Mouse (Mus musculus): ENCODE results near the gene Tsc22d4. TPM values are rescaled to one million over a fixed set of nuclear protein-coding genes. Genes with fewer than 3 reads are reported as not detected.

Tsc22d4 gene
- polyA plus RNA-seq, 1 experiment, result 32.4 TPM

DNA sequence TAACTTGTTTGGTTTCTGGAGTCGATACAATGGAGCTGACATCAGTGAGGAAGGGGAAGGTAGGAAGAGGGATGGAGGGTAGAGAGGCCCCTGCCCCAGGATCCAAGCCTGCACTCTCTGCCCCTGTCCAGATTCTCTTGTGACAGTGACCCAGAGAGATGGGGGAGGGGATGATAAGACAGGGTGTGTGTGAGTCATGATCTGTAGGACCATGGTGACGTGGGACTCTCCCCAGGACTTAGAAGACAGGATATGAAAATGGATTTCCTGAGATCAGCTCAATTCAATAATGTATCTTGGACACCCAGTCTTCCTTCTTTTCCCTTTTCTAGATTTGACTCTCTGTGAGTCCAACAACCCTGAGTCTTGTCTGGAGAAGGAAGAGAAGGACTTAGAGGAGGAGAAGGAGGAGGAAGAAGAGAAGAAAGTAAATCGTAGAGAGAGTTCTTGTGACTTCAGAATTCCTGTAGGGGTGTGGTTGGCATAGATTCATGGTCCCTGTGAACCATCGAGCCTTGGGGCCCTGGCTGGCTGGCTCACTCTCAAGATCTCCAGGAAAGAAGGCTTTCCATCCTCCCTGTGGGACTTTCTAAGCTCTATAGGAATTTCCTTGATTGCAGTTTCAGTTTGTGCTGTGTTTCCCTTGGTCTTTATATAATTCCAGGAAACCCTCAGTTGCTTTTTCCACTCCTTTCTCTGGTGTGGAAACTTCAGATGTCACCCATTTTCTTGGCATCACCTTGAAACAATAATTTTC lies 72.1 kb downstream of the Tsc22d4 start:
- TF ChIP-seq MYOG (IDR thresholded peaks at IDR 0.05; ENCODE audit: control insufficient read depth, extremely low read depth, insufficient read length), result no peak
- TF ChIP-seq CEBPB (IDR thresholded peaks at IDR 0.05; ENCODE audit: low read depth), result no peak
- TF ChIP-seq MAX (IDR thresholded peaks at IDR 0.05), result no peak
- TF ChIP-seq USF1 (IDR thresholded peaks at IDR 0.05; ENCODE audit: low read depth), result no peak
- TF ChIP-seq MYOD1 (IDR thresholded peaks at IDR 0.05; ENCODE audit: control insufficient read depth, insufficient read length, low read depth), result no peak
- no peak for TF ChIP-seq FOSL1 (IDR thresholded peaks at IDR 0.05; ENCODE audit: insufficient read depth, low read length, poor library complexity, severe bottlenecking)
- no peak for TF ChIP-seq CTCF (IDR thresholded peaks at IDR 0.05; ENCODE audit: control insufficient read depth, insufficient read depth, insufficient read length)
- Histone ChIP-seq H3K36me3 (ENCODE audit: control insufficient read depth, insufficient read depth) (no peaks in the 10 kb centered on the region), H3ac (ENCODE audit: control insufficient read depth, insufficient read length, low read depth) (no peak overlapping the region), H3K79me2 (ENCODE audit: control insufficient read depth, insufficient read depth) (no peaks in the 10 kb centered on the region), H3K79me3 (ENCODE audit: low read depth) (no peaks in the 10 kb centered on the region), H3K27me3 (ENCODE audit: control insufficient read depth, insufficient read depth, insufficient read length) (no peaks in the 10 kb centered on the region), H3K4me3 (ENCODE audit: insufficient read depth, poor library complexity, severe bottlenecking) (no peak overlapping the region)

Other genes starting within 250 kb of the Tsc22d4 start
- 63.5 TPM for gene Pop7, start 243.2 kb upstream of the Tsc22d4 start, polyA plus RNA-seq (2012; fragmentation: generic; extraction: Trizol)
- gene Gigyf1, start 227.2 kb upstream of the Tsc22d4 start, polyA plus RNA-seq (2012; fragmentation: generic; extraction: Trizol), result 6.9 TPM
- gene Epo, start 212.5 kb upstream of the Tsc22d4 start, polyA plus RNA-seq (2012; fragmentation: generic; extraction: Trizol), result not detected
- gene Gnb2, start 212.2 kb upstream of the Tsc22d4 start, polyA plus RNA-seq (2012; fragmentation: generic; extraction: Trizol), result 672 TPM
- gene Actl6b, start 192.2 kb upstream of the Tsc22d4 start, polyA plus RNA-seq (2012; fragmentation: generic; extraction: Trizol), result not detected
- gene Tfr2, start 175.9 kb upstream of the Tsc22d4 start, polyA plus RNA-seq (2012; fragmentation: generic; extraction: Trizol), result 0.14 TPM
- 28.6 TPM for gene Mospd3, start 144.7 kb upstream of the Tsc22d4 start, polyA plus RNA-seq (2012; fragmentation: generic; extraction: Trizol)
- 651 TPM for gene Pcolce, start 131.9 kb upstream of the Tsc22d4 start, polyA plus RNA-seq (2012; fragmentation: generic; extraction: Trizol)
- gene Fbxo24, start 116.7 kb upstream of the Tsc22d4 start, polyA plus RNA-seq (2012; fragmentation: generic; extraction: Trizol), result 0.29 TPM
- 27.5 TPM for gene Lrch4, start 116.6 kb upstream of the Tsc22d4 start, polyA plus RNA-seq (2012; fragmentation: generic; extraction: Trizol)
- 5.0 TPM for gene Gm20605, start 116.6 kb upstream of the Tsc22d4 start, polyA plus RNA-seq (2012; fragmentation: generic; extraction: Trizol)
- 4.4 TPM for gene Sap25, start 104.4 kb upstream of the Tsc22d4 start, polyA plus RNA-seq (2012; fragmentation: generic; extraction: Trizol)
- 0.05 TPM for gene Irs3, start 100.0 kb upstream of the Tsc22d4 start, polyA plus RNA-seq (2012; fragmentation: generic; extraction: Trizol)
- gene Agfg2, start 61.0 kb upstream of the Tsc22d4 start, polyA plus RNA-seq (2012; fragmentation: generic; extraction: Trizol), result 15.6 TPM
- 3.6 TPM for gene Nyap1, start 4.1 kb upstream of the Tsc22d4 start, polyA plus RNA-seq (2012; fragmentation: generic; extraction: Trizol)
- gene Ppp1r35, start 33.1 kb downstream of the Tsc22d4 start, polyA plus RNA-seq (2012; fragmentation: generic; extraction: Trizol), result 42.7 TPM
- 44.6 TPM for gene Mepce, start 41.9 kb downstream of the Tsc22d4 start, polyA plus RNA-seq (2012; fragmentation: generic; extraction: Trizol)
- gene Zcwpw1, start 42.1 kb downstream of the Tsc22d4 start, polyA plus RNA-seq (2012; fragmentation: generic; extraction: Trizol), result 0.73 TPM
- gene Pilra, start 90.6 kb downstream of the Tsc22d4 start, polyA plus RNA-seq (2012; fragmentation: generic; extraction: Trizol), result 0.06 TPM
- not detected for gene Pilrb1, start 112.4 kb downstream of the Tsc22d4 start, polyA plus RNA-seq (2012; fragmentation: generic; extraction: Trizol)
- not detected for gene Pilrb2, start 126.1 kb downstream of the Tsc22d4 start, polyA plus RNA-seq (2012; fragmentation: generic; extraction: Trizol)
- not detected for gene Cyp3a13, start 175.9 kb downstream of the Tsc22d4 start, polyA plus RNA-seq (2012; fragmentation: generic; extraction: Trizol)
- gene Gjc3, start 217.4 kb downstream of the Tsc22d4 start, polyA plus RNA-seq (2012; fragmentation: generic; extraction: Trizol), result not detected
- not detected for gene Azgp1, start 235.8 kb downstream of the Tsc22d4 start, polyA plus RNA-seq (2012; fragmentation: generic; extraction: Trizol)

Data from C2C12 (cell line).